Mouse (Mus musculus) kidney, embryonic 16.5 days (tissue): ENCODE data around the gene Clk4. TPM values are rescaled to one million over a fixed set of nuclear protein-coding genes. Genes with fewer than 3 reads are reported as not detected.

ENCODE experiments used
- ATAC-seq: fragments of 200-750 bp; cut with Nextera tagmentation; 2 replicates; pipeline ENCODE4 v1.8.0; 2017; ENCODE audit warnings: moderate TSS enrichment; ENCODE audit not compliant: low FRiP score, low TSS enrichment
- H3K27ac ChIP-seq: fragments of 300-500 bp; sonication (generic); 2 replicates; pipeline ENCODE4 v1.5.1; 2014; ENCODE audit warnings: low read length
- H3K27me3 ChIP-seq: fragments of 300-500 bp; sonication (generic); 2 replicates; pipeline ENCODE4 v1.6.1; 2014; ENCODE audit warnings: low read length, control low read depth, mixed read lengths; ENCODE audit not compliant: insufficient read depth
- H3K36me3 ChIP-seq: fragments of 300-500 bp; sonication (generic); 2 replicates; pipeline ENCODE4 v1.6.1; 2014; ENCODE audit warnings: low read length, control low read depth, mixed read lengths; ENCODE audit not compliant: insufficient read depth
- H3K4me1 ChIP-seq: fragments of 300-500 bp; sonication (generic); 2 replicates; pipeline ENCODE4 v1.6.1; 2014; ENCODE audit warnings: low read length, control low read depth, mixed read lengths; ENCODE audit not compliant: insufficient read depth
- H3K4me2 ChIP-seq: fragments of 300-500 bp; sonication (generic); replicated peaks from 2 replicates; pipeline ENCODE4 v1.6.1; 2014; ENCODE audit warnings: low read depth, low read length
- H3K4me3 ChIP-seq: fragments of 300-500 bp; sonication (generic); 2 replicates; pipeline ENCODE4 v1.5.1; 2014; ENCODE audit warnings: mild to moderate bottlenecking, low read length
- H3K9ac ChIP-seq: fragments of 300-500 bp; sonication (generic); replicated peaks from 2 replicates; pipeline ENCODE4 v1.6.1; 2014; ENCODE audit warnings: low read length
- H3K9me3 ChIP-seq: fragments of 300-500 bp; sonication (generic); 2 replicates; pipeline ENCODE4 v1.6.1; 2016; ENCODE audit warnings: low read length, control low read depth
- WGBS: fragments of 180-500 bp; shearing (Covaris S2); extraction: QIAGEN DNeasy Blood & Tissue Kit; methylation state at CpG from one replicate; pipeline ENCODE4 v1.1.7; 2014; 5-methylcytosine and 5-hydroxymethylcytosine counted together
- polyA plus RNA-seq: library from polyadenylated mRNA; unstranded; fragments of >200 nt; fragmentation: Nextera tagmentation; extraction: Ambion mirVana; gene quantifications from 2 replicates; pipeline ENCODE4 v1.2.1, GENCODE M21; 2015

The Clk4 gene
- polyA plus RNA-seq, 1 experiment from 2014 or later, result 128 TPM

DNA sequence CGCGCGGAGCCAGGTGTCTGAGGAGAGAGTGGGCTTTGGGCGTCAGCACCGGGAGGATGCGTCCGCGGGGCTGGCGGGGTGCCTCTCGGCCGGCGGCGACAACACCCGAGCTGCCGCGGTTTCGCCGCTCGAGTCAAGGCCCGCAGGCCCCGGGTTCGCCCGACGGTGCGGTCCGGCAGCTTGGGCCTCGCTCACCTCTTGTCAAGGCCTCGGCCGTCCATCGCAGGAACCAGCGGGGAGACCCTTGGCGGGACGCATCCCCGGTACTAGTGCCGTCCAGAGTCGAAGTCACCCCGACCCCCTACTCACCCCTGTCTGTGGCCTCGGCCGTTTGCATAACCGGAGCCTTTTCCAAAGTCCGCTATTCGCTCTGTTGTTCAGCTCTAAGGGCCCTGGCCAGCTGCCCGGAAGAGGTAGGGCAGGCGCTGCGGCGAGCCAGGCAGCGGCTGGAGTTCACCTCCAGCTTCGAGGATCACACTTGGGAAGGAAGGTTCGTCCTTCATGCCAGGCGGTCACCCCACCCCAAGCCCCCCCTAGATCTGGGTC lies 1.8 kb downstream of the Clk4 start:
- peak; percentile 69 for ATAC-seq
- Histone ChIP-seq H3K27me3 (no peaks in the 10 kb centered on the region), H3K9me3 (no peaks in the 10 kb centered on the region), H3K4me2 (peak overlapping the region; percentile 83), H3K27ac (peak overlapping the region; percentile 94), H3K4me1 (peaks cover 21% of the 10 kb centered on the region), H3K36me3 (no peaks in the 10 kb centered on the region), H3K9ac (peak overlapping the region; percentile 98), H3K4me3 (peak overlapping the region; percentile 96)
- 0% methylated on average over 50 of the region's 50 CpGs for WGBS

GRCm38 (mm10) chr11:51264352-51264751 lies 2.8 kb downstream of the Clk4 start:
- no peak for ATAC-seq
- peaks cover 21% of the 10 kb centered on the region for H3K4me1 ChIP-seq
- peak overlapping the region; percentile 52 for H3K9ac ChIP-seq
- 5% methylated on average over 6 of the region's 6 CpGs for WGBS
- H3K27me3 ChIP-seq, result no peaks in the 10 kb centered on the region
- no peak overlapping the region for H3K27ac ChIP-seq
- H3K4me2 ChIP-seq, result peak overlapping the region; percentile 83
- no peaks in the 10 kb centered on the region for H3K36me3 ChIP-seq
- no peaks in the 10 kb centered on the region for H3K9me3 ChIP-seq
- peak overlapping the region; percentile 96 for H3K4me3 ChIP-seq

GRCm38 (mm10) chr11:51265326-51265725 lies 3.8 kb downstream of the Clk4 start:
- Histone ChIP-seq H3K4me3 (no peak overlapping the region), H3K4me2 (peak overlapping the region; percentile 83), H3K36me3 (0 out of 2 replicates have a peak, but pooled peaks cover 3% of the 10 kb centered on the region), H3K27ac (no peak overlapping the region), H3K9me3 (no peaks in the 10 kb centered on the region), H3K4me1 (peaks cover 21% of the 10 kb centered on the region), H3K9ac (no peak overlapping the region), H3K27me3 (no peaks in the 10 kb centered on the region)
- no peak for ATAC-seq
- 49% methylated on average over 3 of the region's 3 CpGs for WGBS

DNA sequence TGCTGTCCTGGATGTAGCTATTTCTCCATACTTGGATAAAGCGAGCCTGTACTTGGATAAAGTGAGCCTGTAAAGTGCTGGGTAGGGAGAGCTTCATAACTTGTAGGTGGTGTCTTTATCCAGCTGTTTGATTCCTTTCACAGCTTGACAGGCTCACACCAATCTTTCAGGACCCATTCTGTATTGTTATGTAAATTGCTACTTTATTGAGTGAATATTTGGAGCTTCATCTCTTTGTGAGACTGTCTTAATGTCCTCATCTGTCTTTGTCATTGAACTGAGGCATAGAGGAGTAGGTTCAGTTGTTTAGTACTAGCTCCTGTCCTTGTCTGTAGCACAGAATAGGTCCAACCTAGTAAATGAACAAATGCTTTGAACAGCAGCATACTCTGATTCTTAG lies 12.9 kb downstream of the Clk4 start:
- Histone ChIP-seq H3K27ac (no peak overlapping the region), H3K27me3 (no peaks in the 10 kb centered on the region), H3K4me1 (no peaks in the 10 kb centered on the region), H3K4me3 (no peak overlapping the region), H3K4me2 (no peak overlapping the region), H3K36me3 (peaks cover 47% of the 10 kb centered on the region), H3K9ac (no peak overlapping the region), H3K9me3 (no peaks in the 10 kb centered on the region)
- no peak for ATAC-seq
- 92% methylated on average over 1 of the region's 1 CpGs for WGBS

DNA sequence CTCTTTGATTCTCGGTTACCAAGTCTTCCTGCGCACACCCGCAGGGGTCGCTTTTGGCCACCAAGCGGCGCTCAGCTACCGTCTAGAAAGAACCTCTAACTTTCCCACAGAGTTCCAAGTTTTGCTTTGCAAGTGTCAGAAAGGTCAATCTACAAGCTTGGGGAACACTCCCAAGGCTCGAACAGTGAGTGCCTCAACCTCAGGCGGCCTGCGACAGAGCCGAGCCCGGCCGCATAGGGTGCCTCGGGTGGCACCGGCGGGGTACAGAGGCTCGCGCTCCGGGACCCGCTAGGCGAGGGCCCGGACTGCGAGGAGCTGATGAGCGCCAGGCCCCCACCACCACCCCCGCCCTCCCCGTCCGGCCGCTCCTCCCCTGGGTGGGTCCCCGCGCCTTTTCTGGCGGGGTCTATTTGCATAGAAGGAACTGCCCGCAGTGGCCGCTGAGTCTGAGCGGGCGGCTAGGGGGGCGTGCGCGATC lies 28.1 kb downstream of the Clk4 start, which contains the start of gene Col23a1:
Gene Col23a1 (plus strand): TSS at position 357 of the 478 bp plus-strand sequence.
- Histone ChIP-seq H3K9ac (peak within 1 kb of the TSS; percentile 68), H3K9me3 (no peaks in the 10 kb centered on the region), H3K27ac (peak within 1 kb of the TSS; percentile 61; the same call in 1 of the 2 replicates), H3K4me2 (peak within 1 kb of the TSS; percentile 80), H3K4me1 (no peaks in the 10 kb centered on the region), H3K27me3 (no peaks in the 10 kb centered on the region), H3K36me3 (0 out of 2 replicates have a peak, but pooled peaks cover 1% of the 10 kb centered on the region), H3K4me3 (peak within 1 kb of the TSS; percentile 63)
- under 1% methylated on average over 31 of the region's 38 CpGs for WGBS
- ATAC-seq, result peak; percentile 95

DNA sequence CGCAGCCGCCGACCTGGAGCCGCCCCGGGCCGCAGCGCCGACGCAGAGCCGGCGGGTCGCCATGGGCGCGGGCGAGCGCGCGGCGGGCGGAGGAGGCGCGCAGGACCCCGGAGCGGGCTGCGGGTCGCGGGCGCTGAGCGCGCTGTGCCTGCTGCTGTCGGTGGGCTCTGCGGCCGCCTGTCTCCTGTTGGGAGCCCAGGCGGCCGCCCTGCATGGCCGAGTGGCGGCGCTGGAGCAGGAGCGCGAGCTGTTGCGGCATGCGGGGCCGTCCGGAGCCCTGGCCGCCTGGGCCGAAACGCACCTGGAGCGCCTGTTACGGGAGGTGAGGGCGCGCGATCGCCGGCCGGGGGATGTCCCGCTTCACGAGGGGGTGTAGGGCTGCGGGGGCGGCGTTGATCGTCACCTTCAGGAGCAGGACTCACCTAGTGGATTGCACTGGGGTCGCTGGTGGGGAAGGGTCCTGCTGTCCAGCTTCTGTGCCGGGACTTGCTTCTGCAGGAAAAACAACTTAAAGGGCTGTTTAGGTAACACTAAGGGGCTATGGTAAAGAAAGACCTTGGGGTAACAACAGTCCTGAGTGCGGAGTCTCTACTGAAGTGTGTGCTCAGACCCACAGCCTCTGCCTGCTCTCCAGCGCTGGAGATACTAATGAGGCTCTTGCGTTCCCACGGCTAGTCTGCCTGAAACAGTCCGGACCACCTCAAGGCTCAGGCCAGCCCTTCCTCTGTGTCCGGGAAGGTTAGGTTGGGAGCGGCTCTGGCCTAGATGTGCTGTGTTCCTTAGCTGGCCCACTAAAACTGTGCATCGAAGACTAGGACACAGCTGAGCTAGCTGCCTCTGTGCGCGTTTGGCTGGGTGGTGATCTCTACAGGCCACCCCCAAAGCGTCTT lies 28.8 kb downstream of the Clk4 start:
- Histone ChIP-seq H3K4me3 (peak overlapping the region; percentile 63), H3K9me3 (peaks cover 2% of the 10 kb centered on the region; the same call in 1 of the 2 replicates), H3K36me3 (no peaks in the 10 kb centered on the region), H3K27ac (no peak overlapping the region), H3K4me1 (no peaks in the 10 kb centered on the region), H3K9ac (peak overlapping the region; percentile 68), H3K4me2 (peak overlapping the region; percentile 80), H3K27me3 (no peaks in the 10 kb centered on the region)
- WGBS, result 3% methylated on average over 61 of the region's 74 CpGs
- peak; percentile 80 for ATAC-seq

DNA sequence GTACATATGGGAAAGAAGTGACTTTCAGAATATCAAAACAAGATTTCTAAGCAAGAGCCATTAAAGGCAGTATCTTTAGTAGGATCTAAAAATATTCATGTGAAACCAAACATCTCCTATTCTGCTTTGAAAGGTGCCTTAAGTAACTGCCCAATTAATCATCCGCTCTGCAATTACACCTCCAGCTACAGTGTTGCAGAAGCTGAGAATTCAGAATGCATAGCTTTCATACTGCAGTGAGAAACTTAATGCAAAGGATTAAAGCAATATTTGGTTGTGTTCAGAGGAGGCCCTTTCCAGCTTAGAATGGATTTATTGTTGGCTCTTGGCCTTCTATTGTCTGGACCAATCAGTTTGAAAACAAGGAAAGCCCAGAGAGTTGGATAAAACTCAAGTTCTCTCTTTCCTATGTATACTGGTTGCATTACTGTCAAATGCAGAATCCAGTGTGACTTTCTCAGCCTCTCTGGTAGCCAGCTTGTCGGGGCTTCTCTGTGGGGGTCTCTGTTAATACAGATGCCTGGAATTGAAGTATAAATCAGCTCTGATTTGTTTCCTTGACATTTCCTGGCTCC lies 32.5 kb downstream of the Clk4 start:
- H3K27ac ChIP-seq, result no peak overlapping the region
- no peak for ATAC-seq
- H3K4me3 ChIP-seq, result no peak overlapping the region
- no peaks in the 10 kb centered on the region for H3K36me3 ChIP-seq
- WGBS, result 56% methylated on average over 2 of the region's 2 CpGs
- no peak overlapping the region for H3K9ac ChIP-seq
- H3K9me3 ChIP-seq, result peaks cover 7% of the 10 kb centered on the region; the same call in 1 of the 2 replicates
- no peaks in the 10 kb centered on the region for H3K27me3 ChIP-seq
- no peaks in the 10 kb centered on the region for H3K4me1 ChIP-seq
- H3K4me2 ChIP-seq, result no peak overlapping the region

GRCm38 (mm10) chr11:51295742-51296141 lies 34.2 kb downstream of the Clk4 start:
- Histone ChIP-seq H3K9me3 (peaks cover 7% of the 10 kb centered on the region; the same call in 1 of the 2 replicates), H3K4me1 (no peaks in the 10 kb centered on the region), H3K9ac (no peak overlapping the region), H3K36me3 (no peaks in the 10 kb centered on the region), H3K4me2 (no peak overlapping the region), H3K27me3 (no peaks in the 10 kb centered on the region), H3K27ac (no peak overlapping the region), H3K4me3 (no peak overlapping the region)
- 81% methylated on average over 3 of the region's 3 CpGs for WGBS
- ATAC-seq, result no peak

DNA sequence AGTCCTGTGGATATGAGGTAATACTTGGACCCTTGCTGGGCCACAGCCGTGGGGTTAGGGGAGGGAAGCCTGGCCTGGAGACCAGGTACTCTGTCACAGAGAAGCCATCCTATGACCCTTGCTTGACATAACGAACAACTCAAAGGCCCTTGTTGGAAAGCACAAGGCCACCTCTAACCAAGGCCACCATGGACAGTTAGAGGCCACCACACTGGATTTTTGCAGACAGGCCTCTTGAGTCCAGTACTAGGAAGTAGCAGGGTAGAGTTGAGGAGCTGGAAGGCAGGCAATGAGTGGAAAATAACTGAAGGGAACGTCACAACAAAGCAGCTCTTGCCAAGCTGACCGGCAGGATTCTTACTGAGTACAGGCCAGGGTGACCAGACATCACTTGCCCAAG lies 37.2 kb downstream of the Clk4 start:
- Histone ChIP-seq H3K9me3 (peaks cover 7% of the 10 kb centered on the region; the same call in 1 of the 2 replicates), H3K36me3 (no peaks in the 10 kb centered on the region), H3K4me2 (no peak overlapping the region), H3K4me1 (no peaks in the 10 kb centered on the region), H3K4me3 (no peak overlapping the region), H3K27ac (no peak overlapping the region), H3K9ac (no peak overlapping the region), H3K27me3 (no peaks in the 10 kb centered on the region)
- ATAC-seq, result no peak
- 93% methylated on average over 4 of the region's 4 CpGs for WGBS
